Mouse (Mus musculus): Measurements from ENCODE around the gene Wnt5b. TPM values are rescaled to one million over a fixed set of nuclear protein-coding genes. Genes with fewer than 3 reads are reported as not detected.
A peak's percentile ranks its signal among the peaks of the same experiment; 100 is the strongest.

Gene Wnt5b
- total and polyA plus RNA-seq, 2 experiments from 2014 or later = 3.6 to 4.7 TPM

DNA sequence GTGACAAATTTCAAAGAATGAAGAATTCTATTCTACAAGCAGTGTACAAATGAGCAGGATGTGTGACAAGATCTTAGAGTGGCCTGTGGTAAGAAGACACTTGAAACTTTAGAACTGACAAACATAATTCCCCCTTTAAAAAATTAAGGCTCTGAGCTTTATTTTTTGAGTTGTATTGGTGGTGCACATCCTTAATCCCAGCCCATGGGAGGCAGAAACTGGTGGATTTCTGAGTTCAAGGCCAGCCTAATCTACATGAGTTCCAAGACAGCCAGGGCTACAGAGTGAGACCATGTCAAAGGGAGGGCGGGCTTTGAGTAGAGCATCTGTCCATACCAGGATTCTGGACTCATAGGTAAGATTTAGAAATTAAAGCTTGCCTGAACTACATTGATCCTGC, 157.3 kb downstream of the Wnt5b start:
- Histone ChIP-seq H3K27me3 (ENCODE audit: insufficient read depth, low read length) (no peaks in the 10 kb centered on the region), H3K9ac (replicated peaks; ENCODE audit: low read length) (no peak overlapping the region), H3K4me1 (ENCODE audit: insufficient read depth, low read length) (peaks cover 13% of the 10 kb centered on the region), H3K27ac (no peak overlapping the region), H3K9me3 (ENCODE audit: low read length) (no peaks in the 10 kb centered on the region), H3K4me2 (ENCODE audit: low read depth, low read length) (peak overlapping the region; percentile 78; the same call in 1 of the 2 replicates), H3K4me3 (ENCODE audit: low read length) (0 out of 2 replicates have a peak overlapping the region, but pooled peaks have one; percentile 84), H3K36me3 (ENCODE audit: insufficient read depth, low read length) (no peaks in the 10 kb centered on the region)
- no peak for DNase-seq (ENCODE audit: low spot score)
- no peak for ATAC-seq
- 88% methylated on average over 1 of the region's 1 CpGs for WGBS
- TF ChIP-seq CTCF (IDR thresholded peaks at IDR 0.05; ENCODE audit: low read depth) = no peak

DNA sequence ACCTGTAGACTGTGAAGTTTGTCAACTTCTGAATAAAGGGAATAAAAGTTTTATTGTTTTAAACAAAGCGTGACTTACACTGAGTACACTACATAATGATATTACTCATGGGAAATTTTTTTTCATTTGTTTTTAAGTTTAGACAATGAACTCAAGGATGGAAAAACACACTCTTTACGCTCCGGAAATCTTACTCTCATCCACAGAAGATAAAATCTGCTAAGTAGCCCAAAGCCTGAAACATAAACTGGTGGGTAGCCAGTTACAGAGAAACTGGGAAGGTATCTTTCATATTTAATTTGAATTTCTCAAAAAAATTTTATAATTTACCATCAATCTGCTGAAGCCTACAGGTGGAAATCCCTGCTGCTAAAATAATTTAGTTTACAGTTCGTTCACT, 157.7 kb downstream of the Wnt5b start:
- TF ChIP-seq CTCF (IDR thresholded peaks at IDR 0.05; ENCODE audit: low read depth) = no peak
- Histone ChIP-seq H3K4me2 (ENCODE audit: low read depth, low read length) (no peak overlapping the region), H3K27ac (no peak overlapping the region), H3K4me3 (ENCODE audit: low read length) (no peak overlapping the region), H3K36me3 (ENCODE audit: insufficient read depth, low read length) (no peaks in the 10 kb centered on the region), H3K27me3 (ENCODE audit: insufficient read depth, low read length) (no peaks in the 10 kb centered on the region), H3K9ac (replicated peaks; ENCODE audit: low read length) (no peak overlapping the region), H3K4me1 (ENCODE audit: insufficient read depth, low read length) (peaks cover 13% of the 10 kb centered on the region), H3K9me3 (ENCODE audit: low read length) (no peaks in the 10 kb centered on the region)
- ATAC-seq (no peak), DNase-seq (ENCODE audit: low spot score) (no peak)
- 87% methylated on average over 4 of the region's 4 CpGs for WGBS

DNA sequence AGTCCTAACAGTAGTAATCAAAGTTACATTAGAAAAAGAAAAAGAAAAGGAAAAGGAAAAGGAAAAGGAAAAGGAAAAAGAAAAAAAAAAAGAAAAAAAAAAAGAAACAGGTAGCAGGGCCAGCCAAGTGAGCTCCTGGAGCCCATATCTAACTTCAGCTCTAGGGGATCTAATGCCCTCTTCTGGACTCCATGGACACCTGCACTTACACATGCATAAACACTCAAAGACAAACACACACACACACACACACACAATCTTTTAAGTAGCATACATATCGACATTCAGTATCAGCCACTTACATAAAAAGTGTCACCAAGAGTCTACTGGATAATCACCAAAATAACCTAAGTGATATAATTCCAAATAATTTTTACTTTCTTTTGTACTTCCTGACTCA, 158.5 kb downstream of the Wnt5b start:
- H3K36me3 ChIP-seq (ENCODE audit: insufficient read depth, low read length) = no peaks in the 10 kb centered on the region
- ATAC-seq (no peak), DNase-seq (ENCODE audit: low spot score) (no peak)
- 100% methylated on average over 1 of the region's 1 CpGs for WGBS
- no peaks in the 10 kb centered on the region for H3K9me3 ChIP-seq (ENCODE audit: low read length)
- no peak for TF ChIP-seq CTCF (IDR thresholded peaks at IDR 0.05; ENCODE audit: low read depth)
- H3K4me1 ChIP-seq (ENCODE audit: insufficient read depth, low read length) = peaks cover 13% of the 10 kb centered on the region
- H3K27ac ChIP-seq = no peak overlapping the region
- no peak overlapping the region for H3K4me2 ChIP-seq (ENCODE audit: low read depth, low read length)
- H3K4me3 ChIP-seq (ENCODE audit: low read length) = no peak overlapping the region
- H3K27me3 ChIP-seq (ENCODE audit: insufficient read depth, low read length) = no peaks in the 10 kb centered on the region
- no peak overlapping the region for H3K9ac ChIP-seq (replicated peaks; ENCODE audit: low read length)

Other genes starting within 250 kb of the Wnt5b start
- gene Lrtm2, start 213.6 kb downstream of the Wnt5b start, total RNA-seq (2014; rRNA removed) = 37.5 and 44.4 TPM in 2 replicates
- 15.2 and 16.3 TPM in 2 replicates for gene Lrtm2, start 213.6 kb downstream of the Wnt5b start, polyA plus RNA-seq (2015; fragmentation: Nextera tagmentation; extraction: Ambion mirVana)
- gene Adipor2, start 126.6 kb downstream of the Wnt5b start, total RNA-seq (2014; rRNA removed) = 40.9 and 41.8 TPM in 2 replicates
- gene Adipor2, start 126.6 kb downstream of the Wnt5b start, polyA plus RNA-seq (2015; fragmentation: Nextera tagmentation; extraction: Ambion mirVana) = 30.8 and 32.2 TPM in 2 replicates
- 51.6 and 57.3 TPM in 2 replicates for gene Fbxl14, start 64.7 kb downstream of the Wnt5b start, total RNA-seq (2014; rRNA removed)
- 2.0 and 2.7 TPM in 2 replicates for gene Fbxl14, start 64.7 kb downstream of the Wnt5b start, polyA plus RNA-seq (2015; fragmentation: Nextera tagmentation; extraction: Ambion mirVana)

All from hindbrain, postnatal 0 days (tissue).